Mouse (Mus musculus): Measurements from ENCODE around the gene Sh3pxd2a. TPM values are rescaled to one million over a fixed set of nuclear protein-coding genes. Genes with fewer than 3 reads are reported as not detected.

Gene Sh3pxd2a
- polyA plus RNA-seq, 1 experiment from 2014 or later: 6.4 TPM

- Histone ChIP-seq H3K4me1 (peaks cover 21% of the 10 kb centered on the region), H3K9ac (no peak overlapping the region), H3K27ac (no peak overlapping the region), H3K4me3 (replicated peaks) (no peak overlapping the region), H3K36me3 (peaks cover 7% of the 10 kb centered on the region), H3K9me3 (replicated peaks) (no peaks in the 10 kb centered on the region), H3K27me3 (no peaks in the 10 kb centered on the region), H3K4me2 (no peak overlapping the region)
- 72% methylated on average over 3 of the region's 3 CpGs for WGBS
- no peak for ATAC-seq (replicated peaks; ENCODE audit: low FRiP score)
Measured at GRCm38 (mm10) chr19:47357297-47357696, 106.9 kb downstream of the Sh3pxd2a start.

GRCm38 (mm10) chr19:47356188-47356857, 107.9 kb downstream of the Sh3pxd2a start:
- Histone ChIP-seq H3K27me3 (no peaks in the 10 kb centered on the region), H3K9ac (no peak overlapping the region), H3K4me3 (replicated peaks) (no peak overlapping the region), H3K27ac (no peak overlapping the region), H3K4me1 (peaks cover 21% of the 10 kb centered on the region), H3K9me3 (replicated peaks) (no peaks in the 10 kb centered on the region), H3K36me3 (peaks cover 7% of the 10 kb centered on the region), H3K4me2 (no peak overlapping the region)
- peak; percentile 57 for ATAC-seq (replicated peaks; ENCODE audit: low FRiP score)
- 12% methylated on average over 4 of the region's 6 CpGs for WGBS

GRCm38 (mm10) chr19:47354456-47354855, 109.7 kb downstream of the Sh3pxd2a start:
- Histone ChIP-seq H3K27ac (no peak overlapping the region), H3K4me2 (no peak overlapping the region), H3K36me3 (peaks cover 7% of the 10 kb centered on the region), H3K4me1 (peaks cover 10% of the 10 kb centered on the region), H3K4me3 (replicated peaks) (no peak overlapping the region), H3K9me3 (replicated peaks) (no peaks in the 10 kb centered on the region), H3K9ac (no peak overlapping the region), H3K27me3 (no peaks in the 10 kb centered on the region)
- no peak for ATAC-seq (replicated peaks; ENCODE audit: low FRiP score)
- 85% methylated on average over 8 of the region's 8 CpGs for WGBS

GRCm38 (mm10) chr19:47349043-47349442, 115.2 kb downstream of the Sh3pxd2a start:
- Histone ChIP-seq H3K9ac (no peak overlapping the region), H3K27ac (no peak overlapping the region), H3K4me2 (no peak overlapping the region), H3K36me3 (peaks cover 4% of the 10 kb centered on the region), H3K4me3 (replicated peaks) (no peak overlapping the region), H3K27me3 (peaks cover 14% of the 10 kb centered on the region), H3K9me3 (replicated peaks) (no peaks in the 10 kb centered on the region), H3K4me1 (peaks cover 12% of the 10 kb centered on the region; the same call in 1 of the 2 replicates)
- WGBS: 82% methylated on average over 8 of the region's 8 CpGs
- ATAC-seq (replicated peaks; ENCODE audit: low FRiP score): no peak

- peaks cover 15% of the 10 kb centered on the region for H3K4me1 ChIP-seq
- H3K4me2 ChIP-seq: no peak overlapping the region
- no peaks in the 10 kb centered on the region for H3K36me3 ChIP-seq
- H3K4me3 ChIP-seq (replicated peaks): no peak overlapping the region
- no peak overlapping the region for H3K9ac ChIP-seq
- 0 out of 2 replicates have a peak, but pooled peaks have one; percentile 19 for ATAC-seq (replicated peaks; ENCODE audit: low FRiP score)
- H3K27ac ChIP-seq: no peak overlapping the region
- H3K27me3 ChIP-seq: peaks cover 19% of the 10 kb centered on the region
- WGBS: 82% methylated on average over 14 of the region's 14 CpGs
- no peaks in the 10 kb centered on the region for H3K9me3 ChIP-seq (replicated peaks)
Measured at GRCm38 (mm10) chr19:47348395-47349016, 115.7 kb downstream of the Sh3pxd2a start.

GRCm38 (mm10) chr19:47347021-47347643, 117.1 kb downstream of the Sh3pxd2a start:
- H3K27ac ChIP-seq: no peak overlapping the region
- WGBS: 58% methylated on average over 7 of the region's 7 CpGs

GRCm38 (mm10) chr19:47346606-47347005, 117.6 kb downstream of the Sh3pxd2a start:
- H3K4me1 ChIP-seq: peaks cover 25% of the 10 kb centered on the region
- H3K4me2 ChIP-seq: no peak overlapping the region
- 35% methylated on average over 8 of the region's 8 CpGs for WGBS
- no peak for ATAC-seq (replicated peaks; ENCODE audit: low FRiP score)
- H3K9me3 ChIP-seq (replicated peaks): no peaks in the 10 kb centered on the region
- H3K36me3 ChIP-seq: no peaks in the 10 kb centered on the region
- no peak overlapping the region for H3K27ac ChIP-seq
- peaks cover 36% of the 10 kb centered on the region for H3K27me3 ChIP-seq
- H3K9ac ChIP-seq: no peak overlapping the region
- no peak overlapping the region for H3K4me3 ChIP-seq (replicated peaks)

More at GRCm38 (mm10) chr19:47347021-47347643, 117.1 kb downstream of the Sh3pxd2a start:
- H3K27me3 ChIP-seq: peaks cover 32% of the 10 kb centered on the region
- peaks cover 25% of the 10 kb centered on the region for H3K4me1 ChIP-seq
- no peaks in the 10 kb centered on the region for H3K9me3 ChIP-seq (replicated peaks)
- ATAC-seq (replicated peaks; ENCODE audit: low FRiP score): no peak
- H3K4me2 ChIP-seq: no peak overlapping the region
- H3K4me3 ChIP-seq (replicated peaks): no peak overlapping the region
- H3K9ac ChIP-seq: no peak overlapping the region
- H3K36me3 ChIP-seq: no peaks in the 10 kb centered on the region

GRCm38 (mm10) chr19:47345851-47346568, 118.2 kb downstream of the Sh3pxd2a start:
- H3K4me2 ChIP-seq: no peak overlapping the region
- no peaks in the 10 kb centered on the region for H3K36me3 ChIP-seq
- 62% methylated on average over 6 of the region's 6 CpGs for WGBS
- H3K4me1 ChIP-seq: peaks cover 25% of the 10 kb centered on the region
- H3K27me3 ChIP-seq: peaks cover 36% of the 10 kb centered on the region
- H3K9me3 ChIP-seq (replicated peaks): no peaks in the 10 kb centered on the region
- no peak overlapping the region for H3K27ac ChIP-seq
- no peak overlapping the region for H3K9ac ChIP-seq
- no peak for ATAC-seq (replicated peaks; ENCODE audit: low FRiP score)
- no peak overlapping the region for H3K4me3 ChIP-seq (replicated peaks)

GRCm38 (mm10) chr19:47343422-47343821, 120.8 kb downstream of the Sh3pxd2a start:
- peaks cover 37% of the 10 kb centered on the region for H3K4me1 ChIP-seq
- peak overlapping the region; percentile 41 for H3K4me3 ChIP-seq (replicated peaks)
- no peak for ATAC-seq (replicated peaks; ENCODE audit: low FRiP score)
- peaks cover 40% of the 10 kb centered on the region for H3K27me3 ChIP-seq
- peak overlapping the region; percentile 76 for H3K4me2 ChIP-seq
- no peaks in the 10 kb centered on the region for H3K9me3 ChIP-seq (replicated peaks)
- peak overlapping the region; percentile 30 for H3K9ac ChIP-seq
- WGBS: 4% methylated on average over 38 of the region's 39 CpGs
- H3K36me3 ChIP-seq: no peaks in the 10 kb centered on the region
- no peak overlapping the region for H3K27ac ChIP-seq

GRCm38 (mm10) chr19:47339165-47339564, 125.0 kb downstream of the Sh3pxd2a start:
- WGBS: under 1% methylated on average over 17 of the region's 17 CpGs
- H3K4me2 ChIP-seq: peak overlapping the region; percentile 63
- no peaks in the 10 kb centered on the region for H3K36me3 ChIP-seq
- peak overlapping the region; percentile 34 for H3K4me3 ChIP-seq (replicated peaks)
- no peaks in the 10 kb centered on the region for H3K9me3 ChIP-seq (replicated peaks)
- H3K27ac ChIP-seq: no peak overlapping the region
- H3K4me1 ChIP-seq: peaks cover 46% of the 10 kb centered on the region
- H3K27me3 ChIP-seq: peaks cover 30% of the 10 kb centered on the region
- no peak for ATAC-seq (replicated peaks; ENCODE audit: low FRiP score)
- H3K9ac ChIP-seq: peak overlapping the region; percentile 16; the same call in 1 of the 2 replicates

GRCm38 (mm10) chr19:47338396-47339164, 125.6 kb downstream of the Sh3pxd2a start:
- H3K9me3 ChIP-seq (replicated peaks): no peaks in the 10 kb centered on the region
- no peaks in the 10 kb centered on the region for H3K36me3 ChIP-seq
- peaks cover 46% of the 10 kb centered on the region for H3K4me1 ChIP-seq
- peak overlapping the region; percentile 16; the same call in 1 of the 2 replicates for H3K9ac ChIP-seq
- ATAC-seq (replicated peaks; ENCODE audit: low FRiP score): 0 out of 2 replicates have a peak, but pooled peaks have one; percentile 23
- peaks cover 24% of the 10 kb centered on the region for H3K27me3 ChIP-seq
- 41% methylated on average over 24 of the region's 24 CpGs for WGBS
- H3K27ac ChIP-seq: no peak overlapping the region
- peak overlapping the region; percentile 34 for H3K4me3 ChIP-seq (replicated peaks)
- peak overlapping the region; percentile 63 for H3K4me2 ChIP-seq

Measured in kidney, embryonic 15.5 days (tissue).